ENCODE assay signal across 8 mouse cellular contexts in genomic region chr7:15922220-15922773, GRCm38 (mm10). TPM values are rescaled to one million over a fixed set of nuclear protein-coding genes. Genes with fewer than 3 reads are reported as not detected.
DNase-seq lines count a peak whose midpoint lies in the region; ATAC-seq and TF ChIP-seq lines count a peak whose summit lies in the region.

TSS of gene Selenow (minus strand) at chr7:15922402.

- H3K4me2 ChIP-seq in hindbrain, embryonic 14.5 days (replicated peaks), result peak within 1 kb of the TSS; percentile 85

- in situ Hi-C loops in Patski (cut with MboI; ENCODE audit: low pct_unique_long_range_greater_than_20kb), result no loop called here

- H3K27ac ChIP-seq in hindbrain, embryonic 14.5 days, result peak within 1 kb of the TSS; percentile 91

- H3K27me3 ChIP-seq in Patski, result no peaks in the 10 kb centered on the region
- no peaks in the 10 kb centered on the region for H3K27me3 ChIP-seq in hindbrain, embryonic 14.5 days (ENCODE audit: control insufficient read depth, insufficient read depth, low read length)

- CTCF ChIA-PET in Patski (lab: Charles Lee), result interaction anchor here (0.5 kb wide), 1 partner anchor 9 kb away, joined by 4 read pairs; no protein-coding TSS in a partner anchor

- peaks cover 27% of the 10 kb centered on the region for H3K36me3 ChIP-seq in hindbrain, embryonic 14.5 days (replicated peaks; ENCODE audit: control insufficient read depth, insufficient read depth)

- peak; percentile 67 for DNase-seq in Patski (ENCODE audit: low read depth, low spot score)
- peak; percentile 95 to 96 for DNase-seq in cerebellum, postnatal 14 days
- DNase-seq in frontal cortex, postnatal 25 days (ENCODE audit: low spot score in 2 of 2), result peak; percentile 87 to 92
- peak; percentile 92 for DNase-seq in hindbrain, embryonic 14.5 days (ENCODE audit: low spot score)
- peak; percentile 92 for DNase-seq in layer of hippocampus, postnatal 36 days
- peak; percentile 94 for DNase-seq in lung, postnatal 36 days
- peak; percentile 97 for DNase-seq in retina, postnatal 1 day
- DNase-seq in urinary bladder, adult 18-20 months (ENCODE audit: low spot score in 2 of 2), result peak; percentile 86 to 90

- WGBS in hindbrain, embryonic 14.5 days, result 0% methylated on average over 33 of the region's 33 CpGs

- TF ChIP-seq CTCF in Patski (IDR thresholded peaks at IDR 0.05), result no peak

- H3K9ac ChIP-seq in hindbrain, embryonic 14.5 days, result peak within 1 kb of the TSS; percentile 87

- peak within 1 kb of the TSS; percentile 77 for H3K4me3 ChIP-seq in hindbrain, embryonic 14.5 days (replicated peaks; ENCODE audit: low read length)

- ATAC-seq in Patski, result peak; percentile 96
- peak; percentile 94 for ATAC-seq in hindbrain, embryonic 14.5 days (ENCODE audit: low FRiP score)

- POLR2A ChIA-PET in Patski (lab: Charles Lee), result interaction anchor here (1.0 kb wide), 1 partner anchor 9 kb away, joined by 3 read pairs; no protein-coding TSS in a partner anchor

- peaks cover 20% of the 10 kb centered on the region for H3K4me1 ChIP-seq in hindbrain, embryonic 14.5 days (replicated peaks; ENCODE audit: control insufficient read depth, insufficient read depth, low read length)

- H3K9me3 ChIP-seq in hindbrain, embryonic 14.5 days (ENCODE audit: control insufficient read depth, low read length), result no peaks in the 10 kb centered on the region

RNA-seq across cellular contexts. Expression of gene Selenow, which starts in this region (rescaled TPM):
- 96.2 TPM for polyA plus RNA-seq in Patski (2021)
- 1,554 and 1,615 TPM in 2 replicates for polyA plus RNA-seq in hindbrain, embryonic 14.5 days (2014; fragmentation: Nextera tagmentation; extraction: Ambion mirVana)
- total RNA-seq in layer of hippocampus, postnatal 36 days (2021), result 1,000 to 10,000 TPM; 1,445 to 1,563 TPM

Comparison
In these comparisons a context has a peak if more than half of its experiments do, and no peak if none do; other contexts are left out.
1. Peak in every context shown above with its lines: DNase-seq, ATAC-seq, H3K4me3 ChIP-seq and H3K27ac ChIP-seq.
2. RNA of gene Selenow (polyA plus RNA-seq): 1,554 to 1,615 TPM in hindbrain, embryonic 14.5 days; 96.2 TPM in Patski (single experiment); every median in the first group is over 10 times any median in the second.